Mouse (Mus musculus): ENCODE results near the gene Serp2.

- no peak for TF ChIP-seq CTCF (IDR thresholded peaks at IDR 0.05; ENCODE audit: low read depth)
- TF ChIP-seq EP300 (IDR thresholded peaks at IDR 0.05; ENCODE audit: low read depth) = no peak
Measured at GRCm38 (mm10) chr14:76521308-76521707, 35.4 kb downstream of the Serp2 start.
